Mouse (Mus musculus) urinary bladder, postnatal 0 days (tissue): ENCODE measurements around the gene Angel1. TPM values are rescaled to one million over a fixed set of nuclear protein-coding genes. Genes with fewer than 3 reads are reported as not detected.

Source experiments
- polyA plus RNA-seq: library from polyadenylated mRNA; unstranded; fragments of >200 nt; fragmentation: Nextera tagmentation; extraction: Ambion mirVana; gene quantifications from 2 replicates; pipeline ENCODE4 v1.2.1, GENCODE M21; 2015

The Angel1 gene
- 3.4 TPM in 2 replicates for polyA plus RNA-seq

GRCm38 (mm10) chr12:86726120-86726640 is at the start of gene Angel1:
Gene Angel1, minus strand, starts transcription at chr12:86726460.

GRCm38 (mm10) chr12:86734319-86734810 is 8.1 kb upstream of the Angel1 start, which contains the start of gene Lrrc74a:
Gene Lrrc74a, plus strand, starts transcription at chr12:86734369.

GRCm38 (mm10) chr12:86678591-86679545 is 47.4 kb downstream of the Angel1 start, which contains the start of gene Vash1:
Gene Vash1, plus strand, starts transcription at chr12:86678700.

Other genes with a start within 250 kb of the Angel1 start
- gene Vash1, start 47.8 kb downstream of the Angel1 start, polyA plus RNA-seq = 4.5 and 4.8 TPM in 2 replicates
- gene Lrrc74a, start 7.9 kb upstream of the Angel1 start, polyA plus RNA-seq = not detected in 2 replicates
- gene Irf2bpl, start 158.3 kb upstream of the Angel1 start, polyA plus RNA-seq = 36.8 and 38.6 TPM in 2 replicates
- 16.0 and 17.0 TPM in 2 replicates for gene Cipc, start 220.6 kb upstream of the Angel1 start, polyA plus RNA-seq